Mouse (Mus musculus): ENCODE data around the gene Gprc5c. TPM values are rescaled to one million over a fixed set of nuclear protein-coding genes. Genes with fewer than 3 reads are reported as not detected.

Gene Gprc5c
- total RNA-seq, 2 experiments from 2014 or later: 45.4 to 82.1 TPM

DNA sequence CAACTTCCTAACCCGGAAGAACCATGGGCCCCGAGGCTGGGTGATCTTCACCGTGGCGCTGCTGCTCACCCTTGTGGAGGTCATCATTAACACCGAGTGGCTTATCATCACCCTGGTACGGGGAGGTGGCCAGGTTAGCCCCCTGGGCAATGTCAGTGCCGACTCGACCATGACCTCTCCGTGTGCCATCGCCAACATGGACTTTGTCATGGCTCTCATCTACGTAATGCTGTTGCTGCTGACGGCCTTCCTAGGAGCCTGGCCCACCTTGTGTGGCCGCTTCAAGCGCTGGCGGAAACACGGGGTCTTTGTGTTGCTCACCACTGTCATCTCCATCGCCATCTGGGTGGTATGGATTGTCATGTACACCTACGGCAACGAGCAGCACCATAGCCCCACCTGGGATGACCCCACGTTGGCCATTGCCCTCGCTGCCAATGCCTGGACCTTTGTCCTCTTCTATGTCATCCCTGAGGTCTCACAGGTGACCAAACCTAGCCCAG, 13.0 kb downstream of the Gprc5c start:
- no peak for TF ChIP-seq CTCF (IDR thresholded peaks at IDR 0.05)
- intact Hi-C loops (cut with DNase I): no loop called here
- H3K4me3 ChIP-seq: no peak overlapping the region
- no peak overlapping the region for H3K27ac ChIP-seq
- DNase-seq: no peak

DNA sequence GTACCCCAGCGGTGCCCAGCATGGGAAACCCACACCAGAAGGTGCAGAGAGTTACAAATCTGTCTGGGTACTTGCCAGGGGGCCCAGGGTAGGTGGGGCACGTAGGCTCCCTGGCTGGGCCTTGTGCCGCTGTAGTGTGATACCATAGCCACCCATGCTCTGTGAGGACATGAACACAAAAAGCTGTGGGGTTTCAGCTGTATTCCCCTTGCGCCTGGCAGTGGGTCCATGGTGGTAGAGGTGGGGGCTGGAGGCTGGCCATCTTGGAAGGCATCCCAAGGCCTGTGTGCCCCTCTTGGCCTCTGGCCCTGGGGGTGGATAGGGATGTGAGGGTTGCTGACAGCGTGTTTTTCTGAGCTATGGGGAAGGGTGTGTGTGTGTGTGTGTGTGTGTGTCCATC, 15.0 kb downstream of the Gprc5c start:
- peak overlapping the region; percentile 88 for H3K27ac ChIP-seq
- DNase-seq: peak; percentile 76
- H3K4me3 ChIP-seq: 0 out of 2 replicates have a peak overlapping the region, but pooled peaks have one; percentile 2
- no peak for TF ChIP-seq CTCF (IDR thresholded peaks at IDR 0.05)
- intact Hi-C loops (cut with DNase I): no loop called here

DNA sequence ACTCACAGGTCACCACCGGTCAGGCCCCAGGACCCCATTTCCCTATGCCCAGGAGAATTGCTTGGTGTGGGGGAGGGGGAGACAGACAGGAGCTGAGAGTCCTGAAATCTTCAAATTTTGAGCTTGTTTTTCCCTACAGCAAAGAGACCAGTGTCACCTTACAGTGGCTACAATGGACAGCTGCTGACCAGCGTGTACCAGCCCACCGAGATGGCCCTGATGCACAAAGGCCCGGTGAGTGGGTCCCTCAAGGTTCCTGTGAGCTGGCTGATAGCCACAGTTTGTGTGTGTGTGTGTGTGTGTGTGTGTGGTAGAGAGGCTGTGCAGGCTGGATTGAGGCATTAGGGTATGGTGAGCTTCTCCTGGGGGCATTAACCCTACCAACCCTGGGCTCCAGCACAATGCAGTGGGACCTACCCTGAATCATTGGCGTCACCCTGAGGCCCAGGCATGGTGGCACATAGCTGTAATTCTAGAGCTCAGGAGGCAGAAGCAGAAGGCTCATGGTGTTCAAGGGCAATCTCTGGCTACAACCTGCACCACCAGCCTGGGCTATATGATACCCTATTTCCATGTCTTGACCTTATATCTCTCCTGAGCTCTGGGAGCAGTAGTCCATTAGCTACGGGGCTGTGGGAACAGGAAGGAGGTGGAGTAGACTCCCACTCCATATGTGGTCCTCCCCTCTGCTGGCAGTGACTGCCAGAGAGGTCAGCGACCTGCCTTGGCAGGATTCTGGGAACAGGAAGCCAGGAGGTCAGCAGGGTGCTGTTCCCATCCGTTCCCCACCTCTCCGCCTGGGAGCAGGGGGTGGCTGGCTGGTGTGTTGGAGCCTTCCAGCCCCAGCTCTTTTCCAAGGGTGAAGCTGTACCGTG, 15.8 kb downstream of the Gprc5c start:
- intact Hi-C loops (cut with DNase I): no loop called here
- Histone ChIP-seq H3K27ac (peak overlapping the region; percentile 88), H3K4me3 (peak overlapping the region; percentile 9)
- no peak for TF ChIP-seq CTCF (IDR thresholded peaks at IDR 0.05)
- peak; percentile 81 for DNase-seq

DNA sequence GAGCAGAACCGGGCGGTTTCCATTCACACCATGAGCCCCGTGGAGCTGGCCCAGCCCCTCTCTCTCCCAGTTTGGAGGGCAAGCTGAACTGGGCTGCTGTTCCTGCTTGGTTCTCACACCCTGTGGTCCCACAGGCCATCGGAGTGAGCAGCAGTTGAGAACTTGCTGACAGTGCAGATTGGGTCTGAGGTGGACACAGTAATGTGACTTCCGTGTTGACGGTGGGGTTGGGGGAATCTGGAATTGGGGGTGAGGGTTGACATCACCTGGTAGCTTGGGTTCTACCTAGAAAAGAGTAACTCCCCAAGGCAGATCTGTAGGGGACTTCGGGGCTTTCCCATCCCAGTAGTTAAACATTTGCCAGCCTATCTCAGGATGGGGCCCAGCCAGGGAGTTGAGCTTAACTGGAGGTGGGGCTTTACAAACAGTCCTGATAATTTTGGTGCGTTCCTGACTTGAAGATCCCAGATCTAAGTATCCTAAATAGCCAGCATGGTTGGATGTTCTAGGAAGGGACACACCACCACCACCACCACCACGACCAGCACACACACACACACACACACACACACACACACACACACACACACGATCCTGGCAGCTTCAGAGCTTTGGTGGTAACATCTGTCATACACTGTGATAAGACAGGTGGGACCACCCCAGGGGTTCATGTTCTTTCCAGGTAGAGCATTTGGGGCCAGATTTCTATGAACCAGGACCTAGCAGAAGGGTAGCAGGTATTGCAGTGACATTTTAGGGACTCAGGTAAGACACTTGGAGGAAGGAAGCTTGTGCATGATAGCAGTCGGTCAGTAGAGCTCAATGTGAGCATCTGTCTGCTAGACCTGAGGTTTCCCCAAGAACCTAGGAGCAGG, 16.6 kb downstream of the Gprc5c start:
- no peak for DNase-seq
- H3K27ac ChIP-seq: peak overlapping the region; percentile 88
- intact Hi-C loops (cut with DNase I): no loop called here
- no peak for TF ChIP-seq CTCF (IDR thresholded peaks at IDR 0.05)
- peak overlapping the region; percentile 9 for H3K4me3 ChIP-seq

DNA sequence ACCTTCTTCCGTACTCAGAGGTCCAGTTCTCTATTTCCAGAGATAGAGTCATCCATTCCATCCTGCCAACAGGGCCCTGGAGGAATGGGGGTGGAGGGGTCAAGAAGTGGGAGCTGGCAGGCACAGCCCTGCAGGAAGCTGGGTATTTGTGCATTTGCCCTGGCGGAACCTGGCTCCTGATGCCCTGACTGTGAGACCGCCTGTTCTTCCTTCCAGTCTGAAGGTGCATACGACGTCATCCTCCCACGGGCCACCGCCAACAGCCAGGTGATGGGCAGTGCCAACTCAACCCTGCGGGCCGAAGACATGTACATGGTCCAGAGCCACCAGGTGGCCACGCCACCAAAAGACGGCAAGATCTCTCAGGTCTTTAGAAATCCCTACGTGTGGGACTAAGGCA, 17.3 kb downstream of the Gprc5c start:
- intact Hi-C loops (cut with DNase I): no loop called here
- peak; percentile 48 for DNase-seq
- Histone ChIP-seq H3K27ac (peak overlapping the region; percentile 74), H3K4me3 (no peak overlapping the region)
- no peak for TF ChIP-seq CTCF (IDR thresholded peaks at IDR 0.05)

DNA sequence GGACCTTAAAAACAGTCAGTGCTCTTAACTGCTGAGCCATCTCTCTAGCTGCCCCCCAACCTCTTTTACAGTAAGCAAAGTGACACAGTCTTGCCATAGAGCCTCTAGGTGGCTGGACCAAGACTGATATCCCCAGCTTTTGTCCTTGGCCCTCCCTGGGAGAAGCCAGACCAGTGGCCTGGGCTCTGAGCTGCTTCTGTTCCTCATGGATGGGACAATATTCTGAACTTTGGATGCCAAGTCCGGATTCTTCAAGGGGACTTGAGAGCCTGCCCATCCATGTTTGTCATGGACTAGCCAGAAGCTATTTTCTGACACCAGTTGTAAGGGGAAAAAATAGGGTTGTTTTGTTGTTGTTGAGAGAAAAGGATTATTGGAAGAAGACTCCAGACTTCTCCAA, 18.8 kb downstream of the Gprc5c start:
- no peak for TF ChIP-seq CTCF (IDR thresholded peaks at IDR 0.05)
- no peak for DNase-seq
- intact Hi-C loops (cut with DNase I): no loop called here
- Histone ChIP-seq H3K4me3 (no peak overlapping the region), H3K27ac (peak overlapping the region; percentile 74)

DNA sequence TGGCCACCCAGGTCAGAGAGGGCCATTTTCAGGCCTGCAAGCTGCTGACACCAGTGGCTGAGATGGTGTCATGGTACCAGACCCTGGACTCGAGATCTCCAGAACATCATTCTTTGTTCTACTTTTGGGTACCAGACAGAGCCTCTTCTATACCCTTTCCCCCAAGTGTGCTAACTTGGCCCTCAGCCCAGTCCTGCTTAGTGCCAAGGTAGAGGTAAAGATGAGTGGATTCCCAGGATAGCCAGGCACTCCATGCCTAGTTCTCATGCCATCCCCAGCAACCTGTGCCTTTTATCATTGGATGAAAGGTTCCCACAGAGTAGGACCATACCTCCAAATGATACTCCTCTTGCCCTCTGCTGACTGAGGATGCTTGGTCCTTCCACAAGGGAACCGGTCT, 20.6 kb downstream of the Gprc5c start:
- intact Hi-C loops (cut with DNase I): no loop called here

DNA sequence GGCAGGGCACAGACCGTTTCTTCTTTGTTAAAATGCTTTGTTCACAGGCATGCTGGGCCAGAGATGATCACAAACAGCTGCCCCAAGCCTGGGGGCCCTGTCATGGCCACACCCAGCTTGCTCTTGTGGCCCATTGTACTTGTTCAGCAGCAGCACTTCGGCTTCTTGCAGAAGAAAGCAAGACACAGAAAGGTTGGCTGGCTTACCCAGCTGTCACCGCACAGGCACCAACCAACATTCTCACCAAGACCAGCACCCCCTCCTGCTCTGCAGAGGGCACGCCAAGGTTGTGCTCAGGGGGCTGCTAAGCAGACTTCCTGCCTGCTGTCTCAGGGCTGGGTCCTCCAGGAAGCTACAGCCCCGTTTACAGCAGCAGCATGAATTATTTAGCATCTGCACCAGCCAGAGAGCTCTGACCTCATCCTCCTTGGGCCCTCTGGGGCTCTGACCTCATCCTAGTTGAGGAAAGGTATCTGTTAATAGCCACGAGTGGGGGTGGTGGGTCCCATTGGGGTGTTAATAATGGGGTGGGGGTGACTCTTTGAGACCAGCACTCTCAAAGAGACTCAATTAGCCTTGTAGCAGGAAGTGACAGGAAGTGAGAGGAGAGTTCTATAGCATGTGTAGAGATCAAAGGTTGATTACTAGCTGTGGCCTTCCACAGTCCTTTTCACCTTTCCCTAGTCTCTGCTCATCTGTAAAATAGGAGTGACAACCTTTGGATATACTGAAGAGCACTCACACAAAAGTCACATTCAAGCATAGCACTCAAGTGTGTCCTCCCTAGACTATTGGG, 22.3 kb downstream of the Gprc5c start:
- H3K27ac ChIP-seq: peak overlapping the region; percentile 6
- intact Hi-C loops (cut with DNase I): no loop called here
- no peak for DNase-seq
- no peak overlapping the region for H3K4me3 ChIP-seq
- TF ChIP-seq CTCF (IDR thresholded peaks at IDR 0.05): no peak

More for the DNA sequence above, 20.6 kb downstream of the Gprc5c start:
- no peak for TF ChIP-seq CTCF (IDR thresholded peaks at IDR 0.05)
- H3K27ac ChIP-seq: peak overlapping the region; percentile 43; the same call in 1 of the 2 replicates
- no peak for DNase-seq
- no peak overlapping the region for H3K4me3 ChIP-seq

DNA sequence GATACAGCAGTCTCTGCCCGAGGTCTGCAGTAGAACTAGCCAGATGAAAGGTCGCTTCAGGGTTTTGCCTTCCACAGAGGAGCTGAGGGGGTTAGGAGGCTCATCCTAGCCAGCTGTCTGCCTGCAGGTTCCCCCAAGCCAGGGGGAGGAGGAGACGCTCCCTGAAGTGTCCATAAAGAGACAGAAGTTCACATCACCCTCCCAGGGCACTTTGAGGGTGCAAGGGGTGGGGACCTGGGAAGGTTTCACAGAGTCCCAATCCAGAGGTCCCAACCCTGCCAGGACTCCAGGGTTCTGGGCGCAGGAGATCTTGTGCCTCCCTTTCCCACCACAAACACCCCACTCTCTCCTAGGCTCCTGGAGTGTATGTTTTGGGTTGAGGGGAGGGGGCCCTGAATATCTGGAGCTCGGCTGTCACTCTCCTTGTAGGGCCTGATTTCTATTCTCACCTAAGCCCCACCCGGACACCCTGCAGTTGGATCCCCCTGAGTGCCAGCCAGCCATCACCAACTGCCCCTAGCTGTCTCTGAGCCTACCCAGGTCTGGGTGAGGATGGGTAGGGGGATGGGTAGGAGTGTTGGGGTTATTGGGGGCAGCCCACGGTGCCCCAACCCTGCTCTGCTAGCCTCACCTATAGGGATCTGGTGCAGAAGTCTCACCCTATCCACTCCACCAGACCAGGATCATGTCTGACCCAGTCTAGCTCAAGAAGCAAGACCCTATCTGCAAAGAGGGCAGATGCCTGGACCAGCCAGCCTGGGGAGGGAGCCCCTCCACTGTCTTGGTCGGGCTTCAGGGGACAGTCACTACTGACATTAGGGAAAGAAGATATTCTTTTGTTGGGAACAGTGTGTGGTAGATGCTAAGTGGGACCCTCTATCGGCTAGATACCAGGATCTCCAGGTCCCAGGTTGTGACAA, 23.5 kb downstream of the Gprc5c start:
- no peak for DNase-seq
- no peak overlapping the region for H3K4me3 ChIP-seq
- H3K27ac ChIP-seq: peak overlapping the region; percentile 49; the same call in 1 of the 2 replicates
- TF ChIP-seq CTCF (IDR thresholded peaks at IDR 0.05): no peak
- intact Hi-C loops (cut with DNase I): loop anchor here (5.0 kb wide), 1 partner anchor 38 kb away; no protein-coding TSS in a partner anchor

DNA sequence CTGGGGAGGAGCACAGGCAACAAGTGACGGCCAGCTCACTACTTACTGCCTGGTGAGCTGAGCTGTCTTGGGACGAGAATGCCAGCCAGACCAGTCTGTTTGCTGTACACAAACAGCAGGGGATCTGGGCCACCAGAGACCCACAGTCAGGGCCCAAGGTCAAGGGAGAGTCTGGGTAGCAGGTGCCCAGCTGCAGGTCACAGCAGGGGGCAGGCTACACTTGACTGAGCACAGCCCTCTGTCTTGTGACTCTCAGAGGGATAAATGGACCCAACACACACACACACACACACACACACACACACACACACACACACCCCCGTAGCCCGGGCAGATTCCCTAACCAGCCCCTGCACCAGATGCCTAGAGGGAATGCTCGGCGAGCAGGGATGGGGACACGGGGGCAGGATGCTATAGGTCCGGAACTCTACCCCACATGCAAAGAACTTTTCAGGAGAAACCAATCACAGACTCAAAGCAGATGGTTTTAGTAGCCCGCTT, 24.4 kb downstream of the Gprc5c start:
- intact Hi-C loops (cut with DNase I): loop anchor here (5.0 kb wide), 1 partner anchor 37 kb away; no protein-coding TSS in a partner anchor
- peak overlapping the region; percentile 49; the same call in 1 of the 2 replicates for H3K27ac ChIP-seq
- no peak for DNase-seq
- TF ChIP-seq CTCF (IDR thresholded peaks at IDR 0.05): no peak
- no peak overlapping the region for H3K4me3 ChIP-seq

DNA sequence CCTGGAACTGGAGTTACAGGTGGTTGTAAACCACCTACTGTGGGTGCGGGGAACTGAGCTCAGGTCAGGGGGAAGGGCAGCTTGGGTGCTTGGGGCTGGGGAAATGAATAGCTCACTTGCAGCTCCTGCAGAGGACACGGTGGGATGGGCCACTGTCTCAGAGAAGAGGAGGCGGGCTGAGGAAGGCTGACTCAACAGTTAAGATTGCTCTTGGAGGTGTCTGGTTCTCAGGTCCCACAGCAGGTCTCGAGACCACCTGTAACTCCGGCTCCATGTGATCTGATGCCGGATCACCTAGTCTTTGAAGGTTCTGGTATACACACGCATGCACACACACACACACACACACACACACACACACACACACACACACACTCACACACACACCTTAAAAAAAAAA, 25.2 kb downstream of the Gprc5c start:
- Histone ChIP-seq H3K27ac (peak overlapping the region; percentile 31; the same call in 1 of the 2 replicates), H3K4me3 (no peak overlapping the region)
- DNase-seq: no peak
- no peak for TF ChIP-seq CTCF (IDR thresholded peaks at IDR 0.05)
- intact Hi-C loops (cut with DNase I): loop anchor here (5.0 kb wide), 1 partner anchor 36 kb away; no protein-coding TSS in a partner anchor

Data from gastrocnemius, adult 2 months (tissue).